Mouse (Mus musculus) urinary bladder, postnatal 14 days (tissue): ENCODE data around the gene Btbd35f30.
"Not testable (repeated sequence)": the region's sequence is repeated elsewhere in the genome, so short reads cannot be mapped to it uniquely, and the experiment has no call there.

ENCODE experiments used
- DNase-seq: peaks from one replicate; pipeline ENCODE4 v3.0.0; 2021; ENCODE audit warnings: low spot score

The Btbd35f30 gene

DNA sequence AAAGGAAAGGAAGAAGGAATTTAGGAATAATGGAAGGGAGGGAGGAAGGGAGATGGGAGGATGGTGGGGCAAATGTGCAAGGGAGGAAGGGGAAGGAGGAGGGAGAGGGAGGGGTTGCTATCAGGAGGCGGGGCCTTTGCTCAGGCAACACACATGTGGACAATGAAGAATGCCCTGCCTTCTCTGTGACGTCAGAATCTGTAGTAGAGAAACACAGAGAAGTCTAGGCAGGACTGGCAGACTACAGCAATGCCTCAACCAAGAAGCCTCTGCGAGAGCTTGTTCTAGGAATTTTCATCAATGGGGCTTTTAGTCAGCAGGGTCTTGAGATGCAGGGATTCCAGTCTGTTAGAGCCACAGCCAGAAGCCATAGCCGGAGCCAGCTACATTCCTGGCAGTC is at the start of gene Btbd35f30:
Gene Btbd35f30 (plus strand): TSS at position 301 of the 400 bp plus-strand sequence.
- DNase-seq: not testable (repeated sequence)

DNA sequence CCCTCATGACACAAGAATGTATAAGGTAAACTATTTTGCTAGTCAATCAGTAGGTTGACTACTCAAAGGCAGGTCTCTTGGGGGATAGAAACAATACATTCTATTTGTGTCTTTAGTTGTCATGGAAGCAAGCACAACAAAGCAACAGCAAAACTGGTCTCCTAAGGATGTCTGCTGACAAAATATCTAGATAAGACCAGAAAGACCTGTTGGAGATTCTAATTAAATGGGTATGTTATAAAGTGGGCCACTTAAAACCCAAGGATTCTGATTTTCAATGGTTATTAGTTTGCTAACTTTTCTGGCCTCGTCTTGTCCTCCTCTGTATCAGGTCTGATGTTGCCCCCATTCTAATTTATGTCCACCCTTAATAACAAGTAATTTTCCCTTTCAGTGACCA is 47.0 kb downstream of the Btbd35f30 start, which contains the start of gene Gm21789:
Gene Gm21789 (plus strand): TSS at position 301 of the 400 bp plus-strand sequence.
- not testable (repeated sequence) for DNase-seq
